Mouse (Mus musculus): ENCODE data around the gene Myo18b. TPM values are rescaled to one million over a fixed set of nuclear protein-coding genes. Genes with fewer than 3 reads are reported as not detected.

Myo18b gene
- polyA plus RNA-seq, 1 experiment from 2014 or later, result 9.4 TPM

DNA sequence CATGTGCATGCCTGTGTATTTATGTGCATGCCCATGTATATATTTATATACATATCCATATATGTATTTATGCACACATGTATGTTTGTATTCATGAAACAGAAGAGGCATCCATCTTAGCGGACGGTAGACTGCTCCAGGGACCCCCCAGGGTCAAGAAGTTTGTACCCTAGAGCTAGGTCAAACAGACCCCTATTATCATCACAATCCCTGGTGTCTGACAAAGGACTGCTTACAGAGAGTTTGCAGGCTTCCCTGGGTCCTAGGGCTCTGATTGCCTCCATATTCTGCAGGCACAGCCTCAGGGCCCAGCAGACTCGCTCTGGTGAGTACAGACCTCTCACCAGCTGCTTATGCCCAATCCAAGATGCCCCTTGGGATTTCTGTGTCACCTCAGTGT, 51.7 kb downstream of the Myo18b start:
- H3K4me2 ChIP-seq (ENCODE audit: low read depth, low read length), result no peak overlapping the region
- H3K27me3 ChIP-seq (replicated peaks; ENCODE audit: control insufficient read depth, insufficient read depth, low read length), result peaks cover 4% of the 10 kb centered on the region; the same call in 1 of the 2 replicates
- H3K9me3 ChIP-seq (ENCODE audit: control insufficient read depth, low read length), result no peaks in the 10 kb centered on the region
- peaks cover 12% of the 10 kb centered on the region; the same call in 1 of the 2 replicates for H3K4me1 ChIP-seq (ENCODE audit: control insufficient read depth, insufficient read depth, low read length)
- no peak for DNase-seq (ENCODE audit: low spot score)
- H3K4me3 ChIP-seq (ENCODE audit: low read depth, low read length), result no peak overlapping the region
- ATAC-seq (ENCODE audit: low read depth), result no peak
- H3K9ac ChIP-seq (ENCODE audit: low read depth, low read length), result no peak overlapping the region
- H3K36me3 ChIP-seq (ENCODE audit: control insufficient read depth, insufficient read depth, low read length), result no peaks in the 10 kb centered on the region
- WGBS, result 58% methylated on average over 3 of the region's 3 CpGs
- H3K27ac ChIP-seq (replicated peaks; ENCODE audit: low read depth, low read length), result no peak overlapping the region

DNA sequence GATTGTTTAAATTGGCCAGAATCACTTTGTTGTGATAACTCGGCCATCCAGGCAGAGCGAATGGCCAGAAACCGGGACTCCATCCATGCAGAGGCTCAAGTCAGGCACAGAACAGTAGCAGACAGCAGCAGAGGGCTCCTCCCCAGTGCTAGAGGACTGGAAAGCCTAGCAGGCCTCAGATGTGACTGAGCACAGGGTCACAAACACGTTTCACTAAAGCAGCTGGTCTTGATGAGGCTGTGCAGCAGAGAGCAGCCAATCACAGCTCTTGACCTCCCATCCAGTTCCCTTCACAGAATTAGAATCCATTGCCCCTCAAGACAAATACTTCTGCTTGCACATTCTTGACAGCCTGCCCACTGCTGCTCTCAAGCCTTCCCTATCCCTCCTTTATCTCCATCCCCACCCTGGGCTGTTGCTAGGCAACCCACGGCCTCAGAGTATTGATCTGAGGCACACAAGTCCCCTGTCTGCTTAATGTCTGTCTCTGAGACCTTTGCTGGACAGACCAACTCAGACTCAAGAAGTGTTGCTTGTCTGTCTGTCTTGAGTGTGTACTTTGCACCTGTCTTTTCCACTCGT, 52.4 kb downstream of the Myo18b start:
- Histone ChIP-seq H3K9me3 (ENCODE audit: control insufficient read depth, low read length) (no peaks in the 10 kb centered on the region), H3K27ac (replicated peaks; ENCODE audit: low read depth, low read length) (no peak overlapping the region), H3K4me1 (ENCODE audit: control insufficient read depth, insufficient read depth, low read length) (peaks cover 9% of the 10 kb centered on the region; the same call in 1 of the 2 replicates), H3K27me3 (replicated peaks; ENCODE audit: control insufficient read depth, insufficient read depth, low read length) (peaks cover 4% of the 10 kb centered on the region; the same call in 1 of the 2 replicates), H3K9ac (ENCODE audit: low read depth, low read length) (no peak overlapping the region), H3K4me3 (ENCODE audit: low read depth, low read length) (no peak overlapping the region), H3K4me2 (ENCODE audit: low read depth, low read length) (no peak overlapping the region), H3K36me3 (ENCODE audit: control insufficient read depth, insufficient read depth, low read length) (no peaks in the 10 kb centered on the region)
- ATAC-seq (ENCODE audit: low read depth) (peak; percentile 30; the same call in 1 of the 2 replicates), DNase-seq (ENCODE audit: low spot score) (peak; percentile 32)
- WGBS, result 51% methylated on average over 6 of the region's 6 CpGs

DNA sequence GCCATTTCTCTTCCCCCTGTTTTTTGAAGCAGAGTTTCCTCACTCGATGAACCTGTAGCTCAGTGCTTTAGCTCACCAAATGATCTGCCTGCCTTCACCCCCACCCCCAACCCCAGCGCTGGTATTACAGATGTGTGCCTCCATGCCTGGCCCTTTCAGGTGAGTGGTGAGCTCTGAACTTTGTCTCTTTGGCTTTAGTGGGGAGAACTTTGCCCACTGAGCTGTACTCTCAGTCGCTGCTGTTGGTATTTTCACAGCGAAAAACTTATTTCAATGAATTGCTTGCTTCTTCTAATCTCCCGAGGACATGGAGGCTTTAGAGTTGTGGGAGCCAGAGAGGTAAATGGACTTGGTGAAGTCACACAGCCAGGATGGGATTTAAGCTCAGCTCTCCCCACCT, 53.5 kb downstream of the Myo18b start:
- Histone ChIP-seq H3K4me1 (ENCODE audit: control insufficient read depth, insufficient read depth, low read length) (peaks cover 1% of the 10 kb centered on the region; the same call in 1 of the 2 replicates), H3K4me2 (ENCODE audit: low read depth, low read length) (no peak overlapping the region), H3K36me3 (ENCODE audit: control insufficient read depth, insufficient read depth, low read length) (no peaks in the 10 kb centered on the region), H3K27ac (replicated peaks; ENCODE audit: low read depth, low read length) (no peak overlapping the region), H3K27me3 (replicated peaks; ENCODE audit: control insufficient read depth, insufficient read depth, low read length) (peaks cover 4% of the 10 kb centered on the region; the same call in 1 of the 2 replicates), H3K9ac (ENCODE audit: low read depth, low read length) (no peak overlapping the region), H3K9me3 (ENCODE audit: control insufficient read depth, low read length) (no peaks in the 10 kb centered on the region), H3K4me3 (ENCODE audit: low read depth, low read length) (no peak overlapping the region)
- no peak for DNase-seq (ENCODE audit: low spot score)
- WGBS, result 85% methylated on average over 5 of the region's 5 CpGs
- ATAC-seq (ENCODE audit: low read depth), result no peak

DNA sequence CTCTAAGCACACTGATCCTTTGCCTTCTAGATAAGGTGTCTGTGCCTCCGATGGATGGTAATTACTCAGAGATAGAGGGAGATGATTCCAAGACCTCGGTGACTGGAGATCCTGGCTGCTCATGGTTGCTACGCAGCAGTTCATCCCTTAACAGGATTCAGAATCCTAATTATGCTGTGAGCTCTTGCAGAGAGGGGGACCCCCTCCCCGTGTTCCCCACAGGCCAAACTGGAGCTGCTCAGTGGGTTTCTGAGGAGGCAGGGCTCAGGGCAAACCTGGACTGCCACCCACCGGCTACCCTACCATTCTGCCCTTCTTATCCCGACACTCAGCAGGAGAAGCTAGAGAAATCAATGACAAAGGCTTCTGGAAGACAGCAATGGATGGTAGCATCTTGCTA, 54.3 kb downstream of the Myo18b start:
- H3K4me3 ChIP-seq (ENCODE audit: low read depth, low read length), result no peak overlapping the region
- no peak overlapping the region for H3K27ac ChIP-seq (replicated peaks; ENCODE audit: low read depth, low read length)
- no peaks in the 10 kb centered on the region for H3K9me3 ChIP-seq (ENCODE audit: control insufficient read depth, low read length)
- H3K27me3 ChIP-seq (replicated peaks; ENCODE audit: control insufficient read depth, insufficient read depth, low read length), result no peaks in the 10 kb centered on the region
- ATAC-seq (ENCODE audit: low read depth) (no peak), DNase-seq (ENCODE audit: low spot score) (no peak)
- no peaks in the 10 kb centered on the region for H3K36me3 ChIP-seq (ENCODE audit: control insufficient read depth, insufficient read depth, low read length)
- 55% methylated on average over 6 of the region's 6 CpGs for WGBS
- H3K4me1 ChIP-seq (ENCODE audit: control insufficient read depth, insufficient read depth, low read length), result no peaks in the 10 kb centered on the region
- no peak overlapping the region for H3K4me2 ChIP-seq (ENCODE audit: low read depth, low read length)
- H3K9ac ChIP-seq (ENCODE audit: low read depth, low read length), result no peak overlapping the region

DNA sequence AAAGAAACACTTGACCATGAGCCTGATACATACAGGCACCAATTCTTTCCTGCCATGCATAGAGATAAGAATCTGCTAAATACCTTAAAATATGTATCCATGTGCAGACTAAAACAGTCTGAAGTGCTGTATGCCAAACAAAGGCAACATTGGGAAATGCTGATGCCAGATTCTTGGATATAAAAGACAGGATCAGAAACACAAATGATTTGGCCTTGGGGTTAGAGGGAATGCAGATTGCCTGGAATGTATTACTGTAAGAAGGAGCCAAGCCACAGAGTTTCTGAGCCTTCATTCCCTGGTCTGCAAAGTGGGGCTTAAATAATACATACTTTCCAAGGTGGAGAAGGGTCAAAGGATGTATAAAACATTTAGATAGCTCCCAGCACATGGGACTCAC, 61.3 kb downstream of the Myo18b start:
- Histone ChIP-seq H3K9ac (ENCODE audit: low read depth, low read length) (no peak overlapping the region), H3K4me1 (ENCODE audit: control insufficient read depth, insufficient read depth, low read length) (no peaks in the 10 kb centered on the region; the same call in 1 of the 2 replicates), H3K4me3 (ENCODE audit: low read depth, low read length) (no peak overlapping the region), H3K27ac (replicated peaks; ENCODE audit: low read depth, low read length) (no peak overlapping the region), H3K27me3 (replicated peaks; ENCODE audit: control insufficient read depth, insufficient read depth, low read length) (no peaks in the 10 kb centered on the region), H3K9me3 (ENCODE audit: control insufficient read depth, low read length) (no peaks in the 10 kb centered on the region), H3K36me3 (ENCODE audit: control insufficient read depth, insufficient read depth, low read length) (no peaks in the 10 kb centered on the region), H3K4me2 (ENCODE audit: low read depth, low read length) (no peak overlapping the region)
- ATAC-seq (ENCODE audit: low read depth), result 0 out of 2 replicates have a peak, but pooled peaks have one; percentile 33
- DNase-seq (ENCODE audit: low spot score), result peak; percentile 71

DNA sequence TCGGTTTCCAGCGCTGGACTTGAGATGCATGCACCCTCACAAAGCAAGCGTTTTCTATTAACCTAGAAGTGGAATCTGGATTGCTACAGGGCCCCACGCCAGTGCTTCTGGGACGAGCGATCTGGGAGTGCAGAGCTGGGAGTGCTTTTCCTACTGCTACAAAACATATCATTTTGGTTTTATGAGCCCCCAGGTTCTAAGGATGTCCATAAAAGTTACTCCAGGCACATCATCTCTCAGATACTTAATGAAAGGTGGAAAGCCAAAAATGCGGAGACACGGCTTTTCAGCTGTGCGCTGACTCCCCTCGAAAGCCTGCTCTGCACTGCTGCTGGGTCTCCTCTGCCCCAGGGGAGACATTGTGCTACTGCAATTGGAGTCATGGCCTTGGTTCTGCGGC, 62.3 kb downstream of the Myo18b start:
- Histone ChIP-seq H3K9me3 (ENCODE audit: control insufficient read depth, low read length) (no peaks in the 10 kb centered on the region), H3K27ac (replicated peaks; ENCODE audit: low read depth, low read length) (no peak overlapping the region; the same call in 1 of the 2 replicates), H3K4me3 (ENCODE audit: low read depth, low read length) (no peak overlapping the region), H3K4me1 (ENCODE audit: control insufficient read depth, insufficient read depth, low read length) (no peaks in the 10 kb centered on the region; the same call in 1 of the 2 replicates), H3K36me3 (ENCODE audit: control insufficient read depth, insufficient read depth, low read length) (no peaks in the 10 kb centered on the region), H3K27me3 (replicated peaks; ENCODE audit: control insufficient read depth, insufficient read depth, low read length) (no peaks in the 10 kb centered on the region), H3K9ac (ENCODE audit: low read depth, low read length) (no peak overlapping the region), H3K4me2 (ENCODE audit: low read depth, low read length) (no peak overlapping the region)
- ATAC-seq (ENCODE audit: low read depth) (no peak), DNase-seq (ENCODE audit: low spot score) (no peak)
- WGBS, result 60% methylated on average over 11 of the region's 11 CpGs

DNA sequence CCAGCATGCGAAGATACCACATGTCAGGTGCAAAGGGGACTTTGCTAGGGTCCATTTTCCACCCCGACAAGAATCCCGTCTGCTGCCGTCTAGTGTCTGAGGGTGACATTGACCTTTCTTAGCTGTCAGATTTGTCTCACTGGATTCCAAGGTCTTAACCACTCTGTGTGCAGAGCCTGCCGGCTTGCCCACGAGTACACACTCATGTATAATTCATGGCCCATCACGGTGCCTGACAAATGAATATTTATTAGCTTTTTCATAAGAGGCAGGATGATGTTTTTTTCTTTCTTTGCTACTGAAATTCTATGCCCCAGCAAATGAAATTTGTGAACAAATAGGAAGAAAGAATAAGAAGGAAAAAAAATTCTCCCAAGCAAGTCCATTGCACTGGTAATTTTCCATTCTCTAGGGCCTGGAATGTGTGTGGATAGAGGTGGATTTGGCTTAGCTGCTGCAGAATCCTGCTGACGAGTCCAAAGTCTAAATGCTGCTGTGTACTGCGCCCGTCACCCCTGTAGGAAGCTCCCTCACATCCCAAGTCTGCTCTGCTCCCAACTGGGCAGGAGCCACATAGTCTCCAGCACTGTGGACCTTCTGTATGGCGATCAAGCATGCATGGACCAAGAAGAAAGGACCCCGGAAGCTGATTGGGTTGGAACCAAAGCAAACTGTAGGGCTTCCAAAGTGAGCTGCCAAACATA, 70.9 kb downstream of the Myo18b start:
- H3K9ac ChIP-seq (ENCODE audit: low read depth, low read length), result no peak overlapping the region
- ATAC-seq (ENCODE audit: low read depth), result no peak
- H3K27ac ChIP-seq (replicated peaks; ENCODE audit: low read depth, low read length), result no peak overlapping the region
- H3K36me3 ChIP-seq (ENCODE audit: control insufficient read depth, insufficient read depth, low read length), result no peaks in the 10 kb centered on the region
- no peaks in the 10 kb centered on the region for H3K4me1 ChIP-seq (ENCODE audit: control insufficient read depth, insufficient read depth, low read length)
- H3K4me3 ChIP-seq (ENCODE audit: low read depth, low read length), result no peak overlapping the region
- no peaks in the 10 kb centered on the region for H3K9me3 ChIP-seq (ENCODE audit: control insufficient read depth, low read length)
- H3K27me3 ChIP-seq (replicated peaks; ENCODE audit: control insufficient read depth, insufficient read depth, low read length), result no peaks in the 10 kb centered on the region
- 64% methylated on average over 12 of the region's 12 CpGs for WGBS
- DNase-seq (ENCODE audit: low spot score), result no peak
- H3K4me2 ChIP-seq (ENCODE audit: low read depth, low read length), result no peak overlapping the region

DNA sequence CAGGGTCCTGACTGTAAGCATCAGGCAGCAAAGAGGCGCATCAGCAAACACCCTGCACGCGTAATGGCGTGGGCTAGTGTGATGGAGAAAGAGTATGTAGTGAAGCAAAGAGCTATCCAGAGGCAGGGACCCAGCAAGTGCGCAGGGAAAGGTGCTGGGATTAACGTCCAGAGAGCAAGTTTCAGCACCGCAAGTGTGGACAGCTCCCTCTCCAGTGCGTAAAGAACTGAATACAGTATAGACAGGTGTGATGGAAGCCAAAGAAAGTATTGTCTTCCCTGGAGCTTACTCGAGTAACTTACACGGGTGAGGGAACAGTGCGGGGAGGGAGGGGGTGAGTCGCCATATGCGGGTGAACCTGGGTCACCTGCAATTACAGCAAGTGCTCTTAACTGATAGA, 71.8 kb downstream of the Myo18b start:
- no peak overlapping the region for H3K27ac ChIP-seq (replicated peaks; ENCODE audit: low read depth, low read length)
- no peak overlapping the region for H3K4me2 ChIP-seq (ENCODE audit: low read depth, low read length)
- H3K4me1 ChIP-seq (ENCODE audit: control insufficient read depth, insufficient read depth, low read length), result no peaks in the 10 kb centered on the region
- H3K36me3 ChIP-seq (ENCODE audit: control insufficient read depth, insufficient read depth, low read length), result no peaks in the 10 kb centered on the region
- 32% methylated on average over 13 of the region's 13 CpGs for WGBS
- H3K27me3 ChIP-seq (replicated peaks; ENCODE audit: control insufficient read depth, insufficient read depth, low read length), result no peaks in the 10 kb centered on the region
- no peak overlapping the region for H3K9ac ChIP-seq (ENCODE audit: low read depth, low read length)
- DNase-seq (ENCODE audit: low spot score) (peak; percentile 75), ATAC-seq (ENCODE audit: low read depth) (no peak)
- H3K9me3 ChIP-seq (ENCODE audit: control insufficient read depth, low read length), result no peaks in the 10 kb centered on the region
- no peak overlapping the region for H3K4me3 ChIP-seq (ENCODE audit: low read depth, low read length)

DNA sequence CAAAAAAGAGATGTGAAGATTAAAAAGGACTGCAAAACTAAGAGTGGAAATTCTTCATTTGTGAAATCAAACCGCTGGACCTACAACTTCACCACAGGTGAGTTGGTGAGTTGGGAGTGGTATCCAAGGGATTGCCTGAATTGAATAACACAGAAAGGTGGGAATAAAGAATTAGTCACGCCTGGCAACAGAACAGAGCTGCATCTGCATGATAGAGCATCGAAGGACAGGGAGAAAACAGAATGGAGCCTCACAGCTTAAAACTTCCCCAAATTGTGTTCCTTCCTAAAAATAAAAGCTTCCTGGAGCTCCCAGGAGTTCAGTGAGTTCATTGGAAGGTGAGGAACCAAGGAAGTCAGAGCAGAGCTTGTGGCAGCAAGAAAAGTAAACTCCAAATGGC, 73.7 kb downstream of the Myo18b start:
- ATAC-seq (ENCODE audit: low read depth), result no peak
- Histone ChIP-seq H3K9ac (ENCODE audit: low read depth, low read length) (no peak overlapping the region), H3K4me2 (ENCODE audit: low read depth, low read length) (no peak overlapping the region), H3K4me3 (ENCODE audit: low read depth, low read length) (no peak overlapping the region), H3K4me1 (ENCODE audit: control insufficient read depth, insufficient read depth, low read length) (no peaks in the 10 kb centered on the region), H3K9me3 (ENCODE audit: control insufficient read depth, low read length) (no peaks in the 10 kb centered on the region), H3K27me3 (replicated peaks; ENCODE audit: control insufficient read depth, insufficient read depth, low read length) (no peaks in the 10 kb centered on the region), H3K36me3 (ENCODE audit: control insufficient read depth, insufficient read depth, low read length) (no peaks in the 10 kb centered on the region), H3K27ac (replicated peaks; ENCODE audit: low read depth, low read length) (no peak overlapping the region)
- DNase-seq (ENCODE audit: low spot score), result no peak
- 61% methylated on average over 3 of the region's 3 CpGs for WGBS
